Mouse (Mus musculus) neural tube, embryonic 11.5 days (tissue): ENCODE measurements around the gene Cep170. TPM values are rescaled to one million over a fixed set of nuclear protein-coding genes. Genes with fewer than 3 reads are reported as not detected.

Experiments used
- ATAC-seq: fragments of 200-750 bp; cut with Nextera tagmentation; 2 replicates; pipeline ENCODE4 v1.8.0; 2017; ENCODE audit warnings: moderate number of reproducible peaks, mild to moderate bottlenecking, moderate TSS enrichment, moderate library complexity; ENCODE audit not compliant: insufficient read depth, low FRiP score, low TSS enrichment
- DNase-seq: peaks from one replicate; pipeline ENCODE4 v3.0.0-alpha.2; 2015; ENCODE audit warnings: low spot score
- H3K27ac ChIP-seq: fragments of 300-500 bp; sonication (generic); 2 replicates; pipeline ENCODE4 v1.5.1; 2014; ENCODE audit warnings: low read depth, mild to moderate bottlenecking, low read length
- H3K27me3 ChIP-seq: fragments of 300-500 bp; sonication (generic); 2 replicates; pipeline ENCODE4 v1.6.1; 2014; ENCODE audit warnings: mild to moderate bottlenecking, low read length, mixed read lengths; ENCODE audit not compliant: control insufficient read depth, insufficient read depth
- H3K36me3 ChIP-seq: fragments of 300-500 bp; sonication (generic); 2 replicates; pipeline ENCODE4 v1.6.1; 2014; ENCODE audit warnings: mild to moderate bottlenecking, low read length, moderate library complexity, mixed read lengths; ENCODE audit not compliant: control insufficient read depth, insufficient read depth
- H3K4me1 ChIP-seq: fragments of 300-500 bp; sonication (generic); 2 replicates; pipeline ENCODE4 v1.6.1; 2014; ENCODE audit warnings: low read length, mixed read lengths; ENCODE audit not compliant: control insufficient read depth, insufficient read depth
- H3K4me2 ChIP-seq: fragments of 300-500 bp; sonication (generic); 2 replicates; pipeline ENCODE4 v1.6.1; 2014; ENCODE audit warnings: low read depth, mild to moderate bottlenecking, moderate library complexity
- H3K4me3 ChIP-seq: fragments of 300-500 bp; sonication (generic); 2 replicates; pipeline ENCODE4 v1.5.1; 2014; ENCODE audit warnings: low read depth, low read length
- H3K9ac ChIP-seq: fragments of 300-500 bp; sonication (generic); 2 replicates; pipeline ENCODE4 v1.6.1; 2014; ENCODE audit warnings: mild to moderate bottlenecking, low read length
- H3K9me3 ChIP-seq: fragments of 300-500 bp; sonication (generic); 2 replicates; pipeline ENCODE4 v1.6.1; 2016; ENCODE audit warnings: low read length; ENCODE audit not compliant: control insufficient read depth
- WGBS: fragments of 180-500 bp; shearing (Covaris S2); extraction: QIAGEN DNeasy Blood & Tissue Kit; methylation state at CpG from one replicate; pipeline ENCODE4 v1.1.7; 2014; 5-methylcytosine and 5-hydroxymethylcytosine counted together
- polyA plus RNA-seq: library from polyadenylated mRNA; unstranded; fragments of >200 nt; fragmentation: Nextera tagmentation; extraction: Ambion mirVana; gene quantifications from 2 replicates; pipeline ENCODE4 v1.2.1, GENCODE M21; 2014

The Cep170 gene
- polyA plus RNA-seq, 1 experiment from 2014 or later = 86.6 TPM

DNA sequence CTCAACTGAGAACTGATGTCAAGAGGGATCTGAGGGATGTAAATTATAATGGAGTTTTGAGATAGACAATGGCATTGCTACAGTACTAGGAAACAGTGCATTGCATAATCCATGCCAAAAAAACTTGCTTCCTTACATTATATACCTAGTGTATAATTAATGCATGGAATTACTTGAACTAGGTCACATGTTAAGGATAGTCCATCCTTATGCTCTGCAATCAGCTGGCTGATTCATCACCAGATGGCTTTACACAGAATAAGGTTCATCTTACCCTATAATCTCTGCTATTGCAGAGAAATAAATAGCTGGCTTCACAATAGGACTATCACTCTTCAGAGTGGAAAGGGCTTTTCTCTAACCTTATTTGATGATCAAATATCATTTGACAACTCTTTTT lies 15.2 kb downstream of the Cep170 start:
- H3K4me1 ChIP-seq = no peaks in the 10 kb centered on the region
- no peaks in the 10 kb centered on the region for H3K27me3 ChIP-seq
- H3K4me3 ChIP-seq = no peak overlapping the region
- no peak overlapping the region for H3K27ac ChIP-seq
- no peak overlapping the region for H3K4me2 ChIP-seq
- DNase-seq = no peak
- H3K9ac ChIP-seq = no peak overlapping the region
- no peak for ATAC-seq
- no peaks in the 10 kb centered on the region for H3K36me3 ChIP-seq
- no peaks in the 10 kb centered on the region for H3K9me3 ChIP-seq

DNA sequence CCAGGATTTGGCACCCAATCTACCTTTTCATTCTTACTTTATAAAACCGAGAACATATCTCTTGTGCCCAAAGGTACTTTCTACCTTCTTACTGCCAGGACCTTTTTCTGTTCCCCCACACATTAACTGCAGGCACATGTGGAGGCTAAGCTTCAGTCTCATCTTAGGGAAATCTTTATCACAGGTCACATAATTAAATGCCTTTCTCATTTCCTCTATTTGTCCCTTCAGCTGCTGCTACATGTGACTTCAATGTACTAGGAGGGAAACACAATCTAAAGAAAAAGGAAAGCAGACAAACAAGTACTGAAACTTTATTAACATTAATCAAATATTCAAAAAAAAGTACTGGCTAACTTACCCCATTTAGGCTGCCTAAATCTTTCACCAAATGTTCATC lies 21.7 kb downstream of the Cep170 start:
- no peak overlapping the region for H3K27ac ChIP-seq
- WGBS = 94% methylated on average over 1 of the region's 1 CpGs
- peaks cover 2% of the 10 kb centered on the region; the same call in 1 of the 2 replicates for H3K36me3 ChIP-seq
- H3K4me3 ChIP-seq = no peak overlapping the region
- H3K4me1 ChIP-seq = no peaks in the 10 kb centered on the region
- DNase-seq (no peak), ATAC-seq (no peak)
- no peak overlapping the region for H3K4me2 ChIP-seq
- no peaks in the 10 kb centered on the region for H3K9me3 ChIP-seq
- no peak overlapping the region for H3K9ac ChIP-seq
- no peaks in the 10 kb centered on the region for H3K27me3 ChIP-seq

DNA sequence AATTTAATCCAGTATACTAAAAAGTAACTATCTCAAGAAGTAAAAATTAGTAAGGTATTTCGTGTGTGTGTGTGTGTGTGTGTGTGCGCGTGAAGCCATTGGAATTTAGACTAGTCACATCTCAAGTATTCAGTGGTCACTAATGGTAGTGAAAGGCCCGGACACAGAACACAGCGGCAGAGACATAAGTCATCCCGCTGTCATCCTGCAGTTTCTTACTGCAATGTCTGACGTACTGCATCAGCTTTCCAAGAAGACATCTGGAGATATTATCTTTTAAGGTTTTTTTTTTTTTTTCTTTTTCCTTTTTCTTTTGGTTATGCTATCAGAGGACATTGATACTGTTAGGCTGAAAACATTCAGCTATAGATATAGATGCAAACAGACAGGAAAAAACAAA lies 24.5 kb downstream of the Cep170 start:
- Histone ChIP-seq H3K36me3 (peaks cover 2% of the 10 kb centered on the region; the same call in 1 of the 2 replicates), H3K9me3 (no peaks in the 10 kb centered on the region), H3K27ac (no peak overlapping the region), H3K4me2 (no peak overlapping the region), H3K4me1 (no peaks in the 10 kb centered on the region), H3K9ac (no peak overlapping the region), H3K4me3 (no peak overlapping the region), H3K27me3 (no peaks in the 10 kb centered on the region)
- no peak for DNase-seq
- ATAC-seq = no peak
- 89% methylated on average over 7 of the region's 7 CpGs for WGBS

DNA sequence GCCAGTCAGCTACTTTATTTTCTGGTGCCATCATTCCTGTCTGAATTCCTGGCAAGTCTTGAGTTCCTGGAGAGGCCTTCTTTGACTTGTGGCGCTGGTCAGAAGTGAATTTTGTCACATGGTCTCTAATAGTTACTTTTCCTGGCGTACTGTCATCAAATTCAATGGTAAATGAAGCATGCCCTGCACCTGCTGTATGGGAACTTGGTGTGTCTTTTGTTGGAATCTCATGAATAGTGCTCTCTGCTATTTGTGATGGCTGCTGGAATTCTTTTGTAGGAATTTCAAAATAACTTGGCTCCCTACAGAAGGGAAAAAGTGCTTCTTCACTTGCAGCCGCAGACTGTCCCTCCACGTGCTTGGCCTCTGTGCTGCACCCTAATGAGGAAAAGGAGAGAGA lies 39.3 kb downstream of the Cep170 start:
- DNase-seq = no peak
- no peak for ATAC-seq
- H3K36me3 ChIP-seq = peaks cover 2% of the 10 kb centered on the region; the same call in 1 of the 2 replicates
- H3K9me3 ChIP-seq = no peaks in the 10 kb centered on the region
- WGBS = 75% methylated on average over 4 of the region's 4 CpGs
- no peak overlapping the region for H3K4me2 ChIP-seq
- no peak overlapping the region for H3K27ac ChIP-seq
- H3K4me1 ChIP-seq = no peaks in the 10 kb centered on the region
- H3K27me3 ChIP-seq = no peaks in the 10 kb centered on the region
- H3K4me3 ChIP-seq = no peak overlapping the region
- H3K9ac ChIP-seq = no peak overlapping the region

- DNase-seq (no peak), ATAC-seq (no peak)
- H3K36me3 ChIP-seq = no peaks in the 10 kb centered on the region
- no peaks in the 10 kb centered on the region for H3K4me1 ChIP-seq
- no peak overlapping the region for H3K9ac ChIP-seq
- H3K27ac ChIP-seq = no peak overlapping the region
- WGBS = 97% methylated on average over 2 of the region's 2 CpGs
- no peak overlapping the region for H3K4me3 ChIP-seq
- H3K4me2 ChIP-seq = no peak overlapping the region
- no peaks in the 10 kb centered on the region for H3K9me3 ChIP-seq
- no peaks in the 10 kb centered on the region for H3K27me3 ChIP-seq
These were observed 51.6 kb downstream of the Cep170 start for GRCm38 (mm10) chr1:176762295-176762694.

DNA sequence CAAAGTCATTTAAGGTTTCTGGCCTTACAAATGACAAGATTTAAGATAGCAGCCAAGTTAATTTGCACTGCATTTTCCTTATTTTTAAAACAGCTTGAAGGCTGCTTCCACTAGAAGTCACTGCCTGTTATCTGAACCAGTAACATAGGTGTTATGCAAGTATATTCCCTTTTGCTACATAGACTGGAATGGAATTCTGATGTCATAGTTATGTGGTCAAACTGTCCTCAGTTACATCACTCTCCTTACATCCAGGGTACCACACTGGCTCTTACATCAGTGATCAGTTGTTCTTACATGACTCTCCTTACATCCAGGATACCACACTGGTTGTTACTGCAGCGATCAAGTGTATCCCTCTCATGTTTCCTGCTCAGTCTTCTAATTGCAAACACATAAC lies 53.2 kb downstream of the Cep170 start:
- WGBS = 100% methylated on average over 1 of the region's 1 CpGs

DNA sequence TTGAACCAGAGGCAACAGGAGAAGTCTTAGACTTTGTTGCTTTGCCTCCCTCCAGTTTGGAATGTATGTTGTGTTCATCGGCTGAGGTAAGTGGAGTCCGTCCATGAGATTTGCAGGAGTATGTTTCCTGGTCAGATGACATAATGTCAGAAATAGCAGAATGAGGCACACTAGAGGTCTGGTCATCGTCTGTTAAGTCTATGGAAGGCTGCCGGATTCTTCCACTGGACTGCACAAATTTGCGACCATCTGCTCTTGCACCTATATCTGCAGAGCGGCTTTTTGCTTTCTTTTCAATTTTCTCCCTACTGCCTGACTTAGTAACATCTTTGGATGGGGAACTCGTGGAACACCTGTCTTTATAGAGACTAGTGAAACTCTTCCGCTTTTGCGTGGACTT lies 58.3 kb downstream of the Cep170 start:
- Histone ChIP-seq H3K27ac (no peak overlapping the region), H3K9ac (no peak overlapping the region), H3K9me3 (no peaks in the 10 kb centered on the region), H3K4me2 (no peak overlapping the region), H3K36me3 (peaks cover 8% of the 10 kb centered on the region), H3K4me1 (no peaks in the 10 kb centered on the region), H3K27me3 (no peaks in the 10 kb centered on the region), H3K4me3 (no peak overlapping the region)
- DNase-seq (no peak), ATAC-seq (no peak)
- WGBS = 92% methylated on average over 9 of the region's 9 CpGs

More for the DNA sequence above, 53.2 kb downstream of the Cep170 start:
- Histone ChIP-seq H3K27me3 (no peaks in the 10 kb centered on the region), H3K36me3 (0 out of 2 replicates have a peak, but pooled peaks cover 4% of the 10 kb centered on the region), H3K4me1 (no peaks in the 10 kb centered on the region), H3K9me3 (no peaks in the 10 kb centered on the region), H3K27ac (no peak overlapping the region), H3K4me3 (no peak overlapping the region), H3K9ac (no peak overlapping the region), H3K4me2 (no peak overlapping the region)
- ATAC-seq = no peak
- DNase-seq = no peak

GRCm38 (mm10) chr1:176753861-176754718 lies 59.8 kb downstream of the Cep170 start:
- Histone ChIP-seq H3K4me2 (no peak overlapping the region), H3K36me3 (peaks cover 8% of the 10 kb centered on the region), H3K27me3 (no peaks in the 10 kb centered on the region), H3K4me3 (no peak overlapping the region), H3K9ac (no peak overlapping the region), H3K9me3 (no peaks in the 10 kb centered on the region), H3K4me1 (no peaks in the 10 kb centered on the region), H3K27ac (no peak overlapping the region)
- ATAC-seq (no peak), DNase-seq (no peak)
- 59% methylated on average over 14 of the region's 14 CpGs for WGBS

GRCm38 (mm10) chr1:176749708-176750107 lies 64.2 kb downstream of the Cep170 start:
- Histone ChIP-seq H3K36me3 (no peaks in the 10 kb centered on the region), H3K9ac (no peak overlapping the region), H3K4me1 (no peaks in the 10 kb centered on the region), H3K4me3 (no peak overlapping the region), H3K9me3 (no peaks in the 10 kb centered on the region), H3K27me3 (no peaks in the 10 kb centered on the region), H3K27ac (no peak overlapping the region), H3K4me2 (no peak overlapping the region)
- WGBS = 96% methylated on average over 7 of the region's 7 CpGs
- no peak for ATAC-seq
- DNase-seq = no peak
